Mouse (Mus musculus): Measurements from ENCODE around the gene Tshz2.

GRCm38 (mm10) chr2:169685747-169686146 lies 52.9 kb downstream of the Tshz2 start:
- TF ChIP-seq CTCF (IDR thresholded peaks at IDR 0.05; ENCODE audit: control insufficient read depth, insufficient read depth, insufficient replicate concordance, low read depth, low read length) (no peak), POLR2A (IDR thresholded peaks at IDR 0.05; ENCODE audit: control insufficient read depth, low read depth, low read length) (no peak)
